Mouse (Mus musculus): ENCODE measurements around the gene Defa22. TPM values are rescaled to one million over a fixed set of nuclear protein-coding genes. Genes with fewer than 3 reads are reported as not detected.
"Not testable (repeated sequence)": the region's sequence is repeated elsewhere in the genome, so short reads cannot be mapped to it uniquely, and the experiment has no call there.

The Defa22 gene
- not detected in 2 replicates for total RNA-seq (2021)
- long read RNA-seq, result 0 reads

- not testable (repeated sequence) for DNase-seq
Measured at GRCm38 (mm10) chr8:21161977-21162376, at the start of gene Defa22. TSS of gene Defa22 (plus strand) at chr8:21162277.

GRCm38 (mm10) chr8:21134342-21134741 is 27.7 kb upstream of the Defa22 start, which contains the start of gene Defa30:
TSS of gene Defa30 (plus strand) at chr8:21134642.
- not testable (repeated sequence) for DNase-seq

- not testable (repeated sequence) for DNase-seq
Measured at GRCm38 (mm10) chr8:21191314-21191713, 29.2 kb downstream of the Defa22 start, which contains the start of gene Defa31. TSS of gene Defa31 (plus strand) at chr8:21191614.

- DNase-seq, result not testable (repeated sequence)
Measured at GRCm38 (mm10) chr8:21201261-21201660, 39.2 kb downstream of the Defa22 start, which contains the start of gene Gm15293. TSS of gene Gm15293 (plus strand) at chr8:21201561.

Other genes starting within 250 kb of the Defa22 start
- gene Gm6040, start 240.2 kb upstream of the Defa22 start, total RNA-seq (2021), result not detected in 2 replicates
- not detected in 2 replicates for gene AY761185, start 217.6 kb upstream of the Defa22 start, total RNA-seq (2021)
- not detected in 2 replicates for gene Defa21, start 136.7 kb upstream of the Defa22 start, total RNA-seq (2021)
- gene Defa23, start 107.2 kb upstream of the Defa22 start, total RNA-seq (2021), result not detected in 2 replicates
- gene Defa35, start 97.2 kb upstream of the Defa22 start, total RNA-seq (2021), result not detected in 2 replicates
- not detected in 2 replicates for gene Defa25, start 77.8 kb upstream of the Defa22 start, total RNA-seq (2021)
- not detected in 2 replicates for gene Gm14851, start 66.2 kb upstream of the Defa22 start, total RNA-seq (2021)
- gene Defa30, start 27.6 kb upstream of the Defa22 start, total RNA-seq (2021), result not detected in 2 replicates
- not detected in 2 replicates for gene Defa31, start 29.3 kb downstream of the Defa22 start, total RNA-seq (2021)
- gene Gm15293, start 39.3 kb downstream of the Defa22 start, total RNA-seq (2021), result not detected in 2 replicates
- not detected in 2 replicates for gene Gm15292, start 87.5 kb downstream of the Defa22 start, total RNA-seq (2021)
- not detected in 2 replicates for gene Defa27, start 153.3 kb downstream of the Defa22 start, total RNA-seq (2021)
- not detected in 2 replicates for gene Defa29, start 164.7 kb downstream of the Defa22 start, total RNA-seq (2021)
- not detected in 2 replicates for gene Defa2, start 216.2 kb downstream of the Defa22 start, total RNA-seq (2021)
- not detected in 2 replicates for gene Defa33, start 229.5 kb downstream of the Defa22 start, total RNA-seq (2021)

All from adrenal gland, postnatal 25 days (tissue).